Mouse (Mus musculus) heart, adult 2 months (tissue): ENCODE data around the gene Rab11b. TPM values are rescaled to one million over a fixed set of nuclear protein-coding genes. Genes with fewer than 3 reads are reported as not detected.

ENCODE experiments used
- DNase-seq, 2 experiments: peaks; one replicate each; pipeline ENCODE4 v3.0.0; 2021
- H3K27ac ChIP-seq: fragments of 200-600 bp; 2 replicates; pipeline ENCODE4 v1.8.1; 2022
- H3K27me3 ChIP-seq: fragments of 200-500 bp; 2 replicates; pipeline ENCODE4 v1.6.1; 2012; ENCODE audit warnings: mild to moderate bottlenecking, low read length, inconsistent platforms, mixed read lengths; ENCODE audit not compliant: control insufficient read depth, insufficient read depth
- H3K36me3 ChIP-seq: fragments of 200-500 bp; 2 replicates; pipeline ENCODE4 v1.6.1; 2012; ENCODE audit warnings: low read length, inconsistent platforms; ENCODE audit not compliant: control insufficient read depth, insufficient read depth
- H3K4me1 ChIP-seq: fragments of 200-500 bp; 2 replicates; pipeline ENCODE4 v1.6.1; 2011; ENCODE audit warnings: low read length; ENCODE audit not compliant: control insufficient read depth, insufficient read depth
- H3K4me3 ChIP-seq: fragments of 200-600 bp; 2 replicates; pipeline ENCODE4 v1.8.1; 2022
- H3K79me2 ChIP-seq: fragments of 200-500 bp; replicated peaks from 2 replicates; pipeline ENCODE4 v1.6.1; 2012; ENCODE audit warnings: mild to moderate bottlenecking, inconsistent platforms, low read length, moderate library complexity, mixed read lengths; ENCODE audit not compliant: control insufficient read depth, insufficient read depth
- H3K9ac ChIP-seq: fragments of 200-500 bp; 2 replicates; pipeline ENCODE4 v1.6.1; 2012; ENCODE audit warnings: low read depth, mild to moderate bottlenecking, control low read depth, inconsistent platforms, low read length, mixed read lengths
- CTCF ChIP-seq: fragments of 200-600 bp; IDR thresholded peaks from 2 replicates; pipeline ENCODE4 v1.8.1; 2022; ENCODE audit warnings: antibody characterized with exemption, mild to moderate bottlenecking, moderate library complexity
- EP300 ChIP-seq: fragments of 200-500 bp; IDR thresholded peaks from 2 replicates; pipeline ENCODE4 v1.6.1; 2011; ENCODE audit warnings: low read depth, low read length, control low read depth; ENCODE audit not compliant: insufficient read depth
- POLR2A ChIP-seq: fragments of 200-500 bp; IDR thresholded peaks from 2 replicates; pipeline ENCODE4 v1.6.1; 2011; ENCODE audit warnings: mild to moderate bottlenecking, low read depth, low read length, control low read depth; ENCODE audit not compliant: insufficient read depth
- WGBS: fragments of 180-500 bp; shearing (Covaris S2); methylation state at CpG from one replicate; pipeline ENCODE4 v1.1.7; 2018; 5-methylcytosine and 5-hydroxymethylcytosine counted together
- intact Hi-C: fragments of 180-260 bp; cut with DNase I; formaldehyde crosslinking; loops from one replicate; pipeline ENCODE4 v1.15.1; 2025
- polyA plus RNA-seq: library from polyadenylated mRNA; depleted of rRNA; stranded (reverse); fragments of >200 nt; gene quantifications from 2 replicates; pipeline ENCODE4 v1.2.3, GENCODE M21; 2012
- total RNA-seq, 2 experiments: library from RNA; stranded (reverse); gene quantifications; 2 replicates each; pipeline ENCODE4 v1.2.3; 2021

Gene Rab11b
- total and polyA plus RNA-seq, 3 experiments = 238 to 388 (median 272) TPM

DNA sequence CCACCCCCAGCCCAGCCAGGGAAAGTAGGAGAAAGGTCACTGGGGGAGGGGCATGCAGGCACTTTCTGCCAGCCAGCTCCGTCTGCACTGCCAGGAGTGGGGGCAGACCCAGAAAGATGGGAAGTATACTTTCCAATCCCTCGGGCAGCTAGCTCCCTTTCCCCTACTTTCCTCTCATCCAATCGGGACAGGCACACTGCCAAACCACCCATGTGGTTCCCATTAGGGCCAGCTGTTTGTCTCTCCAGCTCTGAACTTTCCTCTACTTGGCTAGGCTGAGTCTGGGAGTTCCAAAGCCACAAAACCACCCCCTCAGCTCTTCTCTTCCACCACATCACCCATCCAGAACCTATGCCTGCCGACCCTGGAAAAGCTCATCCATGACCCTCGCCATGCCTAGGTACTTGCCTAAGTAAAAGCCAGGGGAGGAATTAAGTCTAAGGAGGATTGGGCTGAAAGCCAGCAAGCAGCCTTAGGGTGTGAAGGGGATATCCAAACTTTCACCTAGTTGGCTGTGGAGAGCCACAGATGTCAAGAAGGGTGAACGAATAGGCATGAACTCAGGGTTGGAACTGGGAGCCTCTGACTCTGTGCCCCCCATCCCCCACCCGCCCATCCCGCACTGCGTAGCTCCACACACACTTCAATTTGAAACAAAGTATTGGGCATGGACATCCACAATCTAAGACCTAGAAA lies 19.1 kb upstream of the Rab11b start:
- intact Hi-C loops = loop anchor here (2.0 kb wide), 1 partner anchor 23 kb away; no protein-coding TSS in a partner anchor

DNA sequence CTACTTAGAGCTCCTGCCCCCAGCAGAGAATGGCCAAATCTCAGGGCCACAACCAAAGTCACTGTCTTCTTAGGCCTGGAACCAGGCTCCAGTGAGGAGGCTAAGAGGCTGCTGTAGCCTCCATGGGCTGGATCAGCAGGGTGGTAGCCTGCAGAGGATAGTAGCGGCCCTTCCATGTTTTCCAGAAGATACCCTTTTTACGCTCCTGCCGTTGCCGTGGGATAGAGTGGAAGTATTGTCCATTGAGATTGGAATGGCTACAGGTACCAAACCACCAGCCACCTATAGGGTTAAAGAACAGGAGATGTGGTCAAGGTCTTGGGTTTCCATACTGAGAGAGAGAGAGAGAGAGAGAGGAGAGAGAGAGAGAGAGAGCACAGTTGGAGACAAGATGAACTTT lies 15.0 kb upstream of the Rab11b start:
- no peak for TF ChIP-seq EP300
- no peak for TF ChIP-seq POLR2A
- no peak for TF ChIP-seq CTCF
- H3K79me2 ChIP-seq = no peaks in the 10 kb centered on the region
- DNase-seq = no peak
- 90% methylated on average over 4 of the region's 4 CpGs for WGBS
- intact Hi-C loops = no loop called here
- no peaks in the 10 kb centered on the region for H3K27me3 ChIP-seq
- peaks cover 8% of the 10 kb centered on the region for H3K36me3 ChIP-seq
- H3K9ac ChIP-seq = no peak overlapping the region
- H3K4me1 ChIP-seq = peaks cover 9% of the 10 kb centered on the region
- H3K4me3 ChIP-seq = no peak overlapping the region
- no peak overlapping the region for H3K27ac ChIP-seq

More for the DNA sequence above, 19.1 kb upstream of the Rab11b start:
- Histone ChIP-seq H3K4me3 (peak overlapping the region; percentile 56), H3K27ac (peak overlapping the region; percentile 88), H3K36me3 (peaks cover 8% of the 10 kb centered on the region), H3K4me1 (peaks cover 27% of the 10 kb centered on the region), H3K79me2 (no peaks in the 10 kb centered on the region), H3K9ac (no peak overlapping the region; the same call in 1 of the 2 replicates), H3K27me3 (no peaks in the 10 kb centered on the region)
- peak; percentile 95 to 96 for DNase-seq
- WGBS = 5% methylated on average over 9 of the region's 9 CpGs
- TF ChIP-seq CTCF = no peak
- TF ChIP-seq POLR2A = peak; percentile 58; the same call in 1 of the 2 replicates
- TF ChIP-seq EP300 = peak; percentile 98

- H3K4me3 ChIP-seq = no peak overlapping the region
- H3K27ac ChIP-seq = no peak overlapping the region
- peaks cover 8% of the 10 kb centered on the region for H3K4me1 ChIP-seq
- H3K79me2 ChIP-seq = no peaks in the 10 kb centered on the region
- WGBS = 79% methylated on average over 8 of the region's 8 CpGs
- H3K9ac ChIP-seq = no peak overlapping the region
- peaks cover 6% of the 10 kb centered on the region for H3K36me3 ChIP-seq
- no peak for DNase-seq
- intact Hi-C loops = no loop called here
- no peak for TF ChIP-seq EP300
- TF ChIP-seq POLR2A = no peak
- TF ChIP-seq CTCF = no peak
- H3K27me3 ChIP-seq = no peaks in the 10 kb centered on the region
Measured at GRCm38 (mm10) chr17:33774573-33775155, 14.3 kb upstream of the Rab11b start.

DNA sequence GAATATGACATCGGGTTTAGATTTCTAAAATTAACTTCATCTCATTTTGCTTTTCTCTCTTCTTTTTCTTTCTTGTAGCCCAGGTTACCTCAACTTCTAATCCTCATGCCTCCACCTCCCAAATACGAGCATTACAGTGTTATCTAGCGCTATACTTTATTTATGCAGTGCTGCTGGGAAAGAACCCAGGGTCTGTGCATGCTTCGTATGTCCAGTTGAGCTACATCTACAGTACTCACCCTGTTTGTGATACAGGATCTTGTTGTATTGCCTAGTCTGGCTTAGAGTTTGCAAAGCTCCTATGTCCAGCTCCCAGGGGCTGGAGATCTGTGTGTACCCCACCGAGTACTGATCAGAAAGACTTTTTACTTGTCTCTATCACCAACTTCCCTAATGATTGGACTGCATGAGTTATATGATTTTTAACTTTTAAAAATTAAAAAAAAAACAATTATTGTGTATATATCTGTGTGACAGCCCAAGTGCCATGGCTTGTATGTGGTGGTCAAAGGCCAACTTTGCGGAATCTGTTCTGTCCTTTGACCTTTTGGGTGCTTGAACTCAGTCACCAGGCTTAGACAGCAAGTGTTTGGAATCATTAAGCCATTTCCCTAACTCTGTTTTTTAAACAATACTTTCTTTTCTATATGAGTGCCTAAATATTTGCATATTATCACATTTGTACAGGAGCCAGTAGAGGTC lies 13.7 kb upstream of the Rab11b start:
- Histone ChIP-seq H3K4me3 (no peak overlapping the region), H3K79me2 (no peaks in the 10 kb centered on the region), H3K4me1 (peaks cover 7% of the 10 kb centered on the region), H3K27ac (no peak overlapping the region), H3K9ac (no peak overlapping the region), H3K36me3 (peaks cover 6% of the 10 kb centered on the region), H3K27me3 (no peaks in the 10 kb centered on the region)
- 82% methylated on average over 6 of the region's 6 CpGs for WGBS
- no peak for DNase-seq
- intact Hi-C loops = no loop called here
- no peak for TF ChIP-seq CTCF
- no peak for TF ChIP-seq EP300
- no peak for TF ChIP-seq POLR2A

GRCm38 (mm10) chr17:33773426-33773825 lies 13.1 kb upstream of the Rab11b start:
- Histone ChIP-seq H3K27me3 (no peaks in the 10 kb centered on the region), H3K4me3 (no peak overlapping the region), H3K36me3 (no peaks in the 10 kb centered on the region; the same call in 1 of the 2 replicates), H3K79me2 (no peaks in the 10 kb centered on the region), H3K27ac (no peak overlapping the region), H3K4me1 (peaks cover under 1% of the 10 kb centered on the region), H3K9ac (no peak overlapping the region)
- WGBS = 78% methylated on average over 6 of the region's 6 CpGs
- TF ChIP-seq POLR2A = no peak
- no peak for TF ChIP-seq EP300
- TF ChIP-seq CTCF = no peak
- DNase-seq = no peak
- intact Hi-C loops = no loop called here

- H3K79me2 ChIP-seq = no peaks in the 10 kb centered on the region
- intact Hi-C loops = no loop called here
- H3K27me3 ChIP-seq = no peaks in the 10 kb centered on the region
- H3K36me3 ChIP-seq = no peaks in the 10 kb centered on the region
- WGBS = 94% methylated on average over 4 of the region's 4 CpGs
- DNase-seq = no peak
- no peak overlapping the region for H3K27ac ChIP-seq
- H3K4me1 ChIP-seq = no peaks in the 10 kb centered on the region
- TF ChIP-seq CTCF (no peak), POLR2A (no peak), EP300 (no peak)
- no peak overlapping the region for H3K9ac ChIP-seq
- H3K4me3 ChIP-seq = no peak overlapping the region
Measured at GRCm38 (mm10) chr17:33771617-33772016, 11.3 kb upstream of the Rab11b start.
